Mouse (Mus musculus) heart, adult 11 months (tissue): ENCODE results near the gene Cep19.

ENCODE experiments used
- DNase-seq: peaks from one replicate; pipeline ENCODE4 v3.0.0; 2022

Cep19 gene

DNA sequence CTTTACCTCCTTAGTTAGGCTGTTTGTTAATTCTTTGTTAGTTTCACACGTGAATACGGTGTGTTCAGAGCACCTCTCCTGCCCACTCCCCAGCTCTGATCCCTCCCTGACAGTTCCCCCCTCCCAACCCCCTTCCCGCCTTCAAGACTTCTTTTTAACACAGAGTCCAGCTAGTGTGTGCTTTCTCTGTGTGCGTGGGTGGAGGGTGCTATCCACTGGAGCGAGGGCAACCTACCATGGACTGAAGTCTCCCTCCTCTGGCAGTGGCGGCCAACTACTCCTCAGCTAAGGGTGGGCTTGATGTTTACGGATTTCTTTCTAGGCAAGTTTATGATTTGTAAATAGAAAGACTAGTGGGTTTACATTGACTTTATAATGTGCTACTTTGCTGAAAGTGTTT is 8.6 kb downstream of the Cep19 start:
- DNase-seq: no peak

DNA sequence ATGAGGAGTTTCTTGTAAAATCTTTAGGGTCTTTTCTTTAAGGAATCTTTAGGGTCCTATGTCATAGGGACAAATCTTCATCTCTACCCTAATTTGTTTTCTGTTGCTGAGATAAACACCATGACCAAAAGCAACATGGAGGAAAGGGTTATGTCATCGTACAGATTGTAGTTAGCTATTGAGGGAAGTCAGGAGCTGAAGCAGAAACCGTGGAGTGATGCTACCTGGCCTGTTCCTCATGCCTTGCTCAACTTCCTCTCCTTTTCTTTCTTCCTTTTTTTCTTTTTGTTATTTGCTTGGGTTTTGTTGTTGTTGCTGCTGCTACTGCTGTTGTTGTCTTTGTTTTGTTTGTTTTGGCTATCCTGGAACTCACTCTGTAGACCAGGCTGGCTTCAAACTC is 9.0 kb downstream of the Cep19 start:
- no peak for DNase-seq

DNA sequence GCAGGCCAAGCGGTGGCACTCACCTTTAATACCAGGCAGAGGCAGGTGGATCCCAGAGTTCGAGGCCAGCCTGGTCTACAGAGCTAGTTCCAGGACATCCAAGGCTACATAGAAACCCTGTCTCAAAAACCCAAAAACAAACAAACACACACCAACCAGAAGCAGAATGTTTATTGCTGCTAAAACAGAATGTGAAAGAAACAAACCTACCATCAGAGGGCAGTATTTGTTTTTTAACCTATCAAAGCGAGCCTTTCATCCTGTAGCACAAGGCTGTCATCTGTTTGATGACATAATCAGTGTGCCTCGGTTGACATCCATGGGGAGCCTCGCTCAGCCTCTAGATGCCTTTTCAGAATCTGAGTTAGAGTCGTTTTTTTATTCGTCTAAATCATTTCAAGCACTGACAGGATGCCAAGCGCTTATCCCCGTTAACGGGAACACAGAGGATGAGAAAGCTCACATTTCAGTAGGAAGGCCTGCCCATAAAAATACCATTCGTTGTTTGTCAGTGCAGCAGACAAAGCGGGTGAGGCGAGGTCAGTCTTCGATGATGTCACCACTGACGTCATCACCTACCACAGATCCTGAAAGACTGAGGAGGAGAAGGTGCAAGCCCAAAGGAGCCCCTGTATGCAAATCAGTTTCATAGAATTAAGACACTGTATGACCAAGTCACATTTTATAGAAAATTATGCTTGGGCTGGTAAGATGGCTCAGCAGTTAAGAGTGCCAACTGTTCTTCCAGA is 11.5 kb downstream of the Cep19 start:
- DNase-seq: peak; percentile 76

DNA sequence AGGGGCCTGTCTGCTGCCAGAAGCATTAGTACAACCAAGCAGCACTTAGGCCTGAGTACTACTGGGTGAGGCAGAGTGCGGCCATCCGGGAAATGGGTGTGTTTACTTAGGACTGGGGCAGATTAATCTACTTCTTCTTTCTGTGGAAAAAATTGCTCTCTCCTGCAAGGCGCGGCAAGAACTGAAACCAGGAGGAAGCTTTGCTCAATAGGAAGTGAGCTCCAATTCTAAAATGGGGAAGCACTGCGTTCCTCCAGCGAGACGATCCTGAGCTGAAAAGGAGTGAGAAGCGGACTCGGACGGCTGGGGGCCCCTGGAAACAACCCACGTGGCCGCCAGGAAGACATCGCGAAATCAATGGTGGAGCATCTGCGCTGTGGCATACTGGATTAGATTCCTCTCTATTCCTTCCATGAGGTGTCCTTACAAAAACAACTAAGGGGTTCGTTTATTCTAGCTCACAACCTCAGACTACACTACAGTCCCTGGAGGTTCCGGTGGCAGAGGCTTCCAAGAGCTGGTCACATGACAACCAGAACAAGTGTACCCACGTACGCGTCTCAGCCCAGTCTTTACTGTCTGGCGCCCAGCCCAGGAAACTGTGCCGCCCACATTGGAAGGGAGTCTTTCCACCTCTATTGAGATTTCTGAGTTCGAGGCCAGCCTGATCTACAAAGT is 14.1 kb downstream of the Cep19 start:
- DNase-seq: peak; percentile 98

DNA sequence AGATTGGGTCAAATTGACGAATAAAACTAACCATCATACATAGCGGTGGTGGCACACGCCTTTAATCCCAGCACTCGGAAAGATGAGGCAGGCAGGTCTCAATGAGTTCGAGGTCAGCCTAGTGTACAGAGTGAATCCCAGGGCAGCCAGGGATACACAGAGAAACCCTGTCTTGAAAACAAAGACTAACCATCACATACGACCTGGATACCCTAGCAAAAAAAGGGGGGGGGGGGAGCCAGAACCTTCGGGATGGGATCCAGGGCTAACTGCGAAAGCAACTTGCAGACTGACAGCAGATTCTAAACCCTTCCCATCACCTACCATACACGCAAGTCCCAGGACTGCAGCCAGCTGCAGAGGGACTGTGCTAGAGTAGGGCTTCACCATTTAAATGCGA is 14.8 kb downstream of the Cep19 start:
- peak; percentile 86 for DNase-seq

DNA sequence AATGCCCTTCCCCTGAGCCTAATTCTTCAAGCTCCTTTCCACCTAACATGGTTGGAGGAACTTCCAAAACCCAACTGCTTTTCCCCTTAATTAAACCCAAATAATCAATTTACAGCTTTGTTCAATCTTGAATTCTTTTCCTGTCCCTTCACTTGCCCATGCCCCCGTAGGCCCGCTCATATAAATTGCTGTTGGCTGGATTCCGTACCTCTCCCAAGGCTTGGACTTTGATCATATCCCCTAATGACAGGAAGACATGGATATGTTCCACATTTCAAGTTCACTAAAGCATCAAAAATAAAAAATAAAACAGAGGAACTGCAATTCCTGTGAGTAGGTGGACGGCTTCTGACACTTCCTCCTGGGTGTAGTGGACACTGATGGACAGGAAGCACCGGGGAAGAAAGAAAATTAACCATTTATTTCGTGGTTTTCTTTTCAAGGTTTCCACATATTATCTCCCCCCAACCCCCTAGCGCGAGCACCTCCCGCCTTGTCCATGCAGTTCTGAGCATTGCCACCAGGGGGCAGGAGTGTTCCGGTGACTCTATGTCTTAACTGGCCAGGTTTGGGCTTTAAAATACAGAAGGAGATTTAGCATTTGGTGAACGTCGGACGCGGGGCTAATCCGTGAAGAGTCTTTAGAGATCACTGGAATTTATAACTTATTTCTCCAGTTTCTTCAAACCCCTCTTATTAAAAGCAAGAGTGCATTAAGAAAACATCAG is 15.5 kb downstream of the Cep19 start:
- peak; percentile 98 for DNase-seq

DNA sequence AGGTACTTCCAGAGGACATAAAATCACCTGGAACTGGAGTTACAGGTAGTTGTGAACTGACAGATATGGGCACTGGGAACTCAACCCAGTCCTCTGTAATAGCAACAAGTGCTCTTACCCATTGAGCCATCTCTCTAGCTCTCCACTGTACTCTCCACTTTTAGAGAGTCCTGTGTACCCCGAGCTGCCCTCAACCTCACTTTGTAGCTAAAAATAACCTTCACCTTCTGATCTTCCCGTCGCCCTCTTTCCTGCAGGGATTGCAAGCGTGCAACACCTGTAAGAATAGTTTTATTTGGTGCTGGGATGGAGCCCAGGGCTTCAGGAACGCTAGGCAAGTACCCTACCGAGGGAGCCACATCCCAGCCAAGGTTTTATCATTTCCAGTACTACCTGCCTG is 16.2 kb downstream of the Cep19 start:
- DNase-seq: peak; percentile 86

- DNase-seq: peak; percentile 82
These were observed 16.6 kb downstream of the Cep19 start for GRCm38 (mm10) chr16:32116186-32116585.

GRCm38 (mm10) chr16:32120454-32120853 is 20.9 kb downstream of the Cep19 start:
- DNase-seq: no peak

DNA sequence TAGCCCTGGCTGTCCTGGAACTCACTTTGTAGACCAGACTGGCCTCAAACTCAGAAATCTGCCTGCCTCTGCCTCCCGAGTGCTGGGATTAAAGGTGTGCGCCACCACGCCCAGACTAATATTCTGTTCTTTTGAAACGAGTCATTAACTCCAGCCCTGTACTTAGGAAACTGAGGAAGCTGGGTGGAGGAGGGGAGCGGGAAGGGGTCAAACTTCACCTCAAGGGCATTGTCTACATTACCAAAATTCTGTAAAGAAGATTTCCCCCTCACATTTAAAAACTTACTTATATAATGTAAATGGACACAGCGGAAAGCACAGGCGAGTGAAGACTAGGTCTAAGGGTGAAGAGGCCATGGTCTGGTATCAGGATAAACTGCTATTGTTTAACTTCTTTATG is 24.4 kb downstream of the Cep19 start:
- DNase-seq: no peak

GRCm38 (mm10) chr16:32124444-32125335 is 25.1 kb downstream of the Cep19 start:
- peak; percentile 94 for DNase-seq

GRCm38 (mm10) chr16:32125364-32125763 is 25.8 kb downstream of the Cep19 start:
- DNase-seq: no peak

GRCm38 (mm10) chr16:32127046-32127445 is 27.4 kb downstream of the Cep19 start:
- peak; percentile 86 for DNase-seq

DNA sequence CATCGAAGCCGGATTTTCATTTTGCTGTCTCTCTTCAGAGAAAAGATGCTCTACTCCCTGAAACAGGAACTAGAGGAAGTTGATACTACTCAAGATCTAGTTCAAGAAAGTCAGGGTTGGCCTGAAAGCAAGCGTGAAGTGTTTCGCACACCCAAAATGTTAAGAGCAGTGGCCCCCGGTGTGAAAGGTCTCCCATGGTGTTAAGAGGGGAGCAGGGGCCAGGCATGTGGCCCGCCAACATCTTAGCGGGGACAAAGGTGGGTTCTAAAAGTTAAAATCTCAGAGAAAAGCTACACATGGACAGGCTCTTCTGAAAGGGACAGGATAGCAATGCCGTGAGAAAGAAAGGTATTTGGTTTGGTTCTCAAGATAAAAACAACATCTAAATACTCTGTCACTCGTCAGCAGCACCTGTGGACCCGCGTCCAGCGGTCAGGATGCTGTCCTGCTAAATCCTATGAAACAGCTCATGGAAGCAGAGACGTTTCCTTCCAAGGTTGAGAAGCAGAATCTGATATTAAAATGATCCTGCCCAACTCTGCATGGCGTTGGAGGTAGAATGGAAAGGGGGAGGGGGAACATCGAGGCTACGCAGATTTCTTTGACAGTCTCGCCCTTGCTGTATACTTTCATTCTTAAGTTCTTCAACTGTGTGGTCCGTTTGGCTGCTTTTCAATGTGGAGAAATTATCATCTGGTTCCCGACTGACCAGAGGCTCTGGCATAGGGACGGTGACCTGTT is 30.0 kb downstream of the Cep19 start:
- DNase-seq: peak; percentile 79

- DNase-seq: peak; percentile 99
These were observed 30.7 kb downstream of the Cep19 start for GRCm38 (mm10) chr16:32130190-32130826.

DNA sequence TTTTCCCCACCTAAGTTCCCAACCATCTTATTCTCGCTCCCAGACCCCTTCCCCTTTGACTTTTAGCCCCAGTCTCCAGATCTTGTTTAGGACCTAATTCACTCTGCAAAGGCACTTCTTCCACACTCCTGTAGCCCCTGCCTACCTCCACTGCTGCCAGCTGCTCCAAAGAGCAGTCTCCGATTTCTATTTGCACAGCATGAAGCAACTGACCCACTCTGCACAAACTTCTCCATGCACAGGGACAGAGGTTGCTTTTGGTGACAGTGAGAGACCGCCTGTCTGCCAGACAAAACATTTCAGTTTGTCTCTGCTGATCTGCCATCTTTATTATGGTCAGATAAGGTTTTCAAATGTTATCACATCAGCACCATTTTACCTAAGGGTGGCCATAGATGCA is 33.5 kb downstream of the Cep19 start:
- DNase-seq: peak; percentile 82

- no peak for DNase-seq
These were observed 36.3 kb downstream of the Cep19 start for GRCm38 (mm10) chr16:32135842-32136357.

GRCm38 (mm10) chr16:32138954-32139353 is 39.4 kb downstream of the Cep19 start:
- no peak for DNase-seq

DNA sequence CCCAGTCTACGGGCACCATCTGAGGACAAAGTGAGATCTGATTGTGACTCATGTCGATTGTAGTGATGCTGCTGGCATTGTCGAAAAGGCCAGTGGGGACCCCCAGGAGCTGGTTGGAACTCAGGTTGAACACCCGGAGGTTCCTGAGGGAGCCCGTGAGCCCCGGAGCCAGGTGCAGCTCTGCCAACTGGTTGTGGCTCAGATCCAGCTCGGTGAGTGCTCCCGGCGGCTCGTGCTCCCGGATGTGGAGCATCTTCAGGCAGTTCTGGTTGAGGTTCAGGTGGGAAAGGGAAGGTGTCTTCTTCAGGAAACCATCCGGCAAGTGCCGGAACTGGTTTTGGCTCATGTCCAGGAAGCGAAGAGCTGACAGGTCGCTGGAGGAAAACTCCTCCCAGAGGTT is 44.2 kb downstream of the Cep19 start:
- DNase-seq: peak; percentile 85

DNA sequence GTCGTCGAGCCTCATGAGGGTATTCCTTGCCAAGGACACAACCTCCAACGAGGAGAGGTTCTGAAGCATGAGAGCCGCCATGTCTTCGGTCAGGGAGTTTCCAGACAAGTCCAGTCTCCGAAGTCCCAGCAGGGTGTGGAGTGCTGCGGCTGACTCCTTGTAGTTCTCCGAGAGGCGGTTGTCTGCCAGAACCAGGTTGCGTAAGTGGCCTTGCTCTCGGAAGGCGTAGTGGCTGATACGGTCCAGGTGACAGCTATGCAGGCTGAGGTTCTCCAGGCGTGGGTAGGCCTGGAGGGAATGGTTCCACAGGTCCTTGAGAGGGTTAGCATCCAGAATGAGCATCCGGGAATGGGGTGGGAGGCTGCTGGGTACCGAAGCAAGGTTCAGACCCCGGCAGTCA is 45.0 kb downstream of the Cep19 start:
- no peak for DNase-seq

DNA sequence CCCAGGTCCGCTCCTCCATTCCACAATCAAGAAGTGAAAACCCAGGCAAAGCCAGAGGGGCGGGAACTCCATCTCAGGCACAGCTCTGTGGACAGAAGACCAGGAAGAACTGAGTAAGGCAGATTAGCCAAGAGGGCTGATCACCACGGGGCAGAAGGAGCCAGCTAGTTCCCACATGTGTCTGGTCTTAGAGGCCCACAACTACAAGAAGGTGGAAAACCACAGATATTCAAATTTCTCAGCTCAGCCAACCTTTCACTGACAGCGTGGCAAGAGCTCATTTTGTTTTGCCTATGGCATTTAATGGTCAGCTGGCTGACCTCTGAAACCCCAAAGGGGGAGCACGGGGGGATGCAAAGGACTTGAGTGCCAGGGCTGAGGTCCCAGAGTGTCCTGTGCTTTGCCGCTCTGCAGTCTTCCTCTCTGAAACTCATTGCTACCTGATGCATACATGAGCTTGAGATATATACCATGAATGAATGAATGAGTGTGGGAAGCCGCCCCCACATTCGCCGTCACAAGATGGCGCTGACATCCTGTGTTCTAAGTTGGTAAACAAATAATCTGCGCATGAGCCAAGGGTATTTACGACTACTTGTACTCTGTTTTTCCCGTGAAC is 48.1 kb downstream of the Cep19 start:
- no peak for DNase-seq
